Mouse (Mus musculus) hindbrain, embryonic 15.5 days (tissue): ENCODE data around the gene Kcnq2. TPM values are rescaled to one million over a fixed set of nuclear protein-coding genes. Genes with fewer than 3 reads are reported as not detected.

Experiments
- ATAC-seq: fragments of 200-750 bp; cut with Nextera tagmentation; 2 replicates; pipeline ENCODE4 v1.8.0; 2017; ENCODE audit warnings: low read depth, moderate number of reproducible peaks, moderate TSS enrichment; ENCODE audit not compliant: low FRiP score
- H3K27ac ChIP-seq: fragments of 300-500 bp; sonication (generic); replicated peaks from 2 replicates; pipeline ENCODE4 v1.5.1; 2015; ENCODE audit warnings: mild to moderate bottlenecking, inconsistent platforms
- H3K27me3 ChIP-seq: fragments of 300-500 bp; sonication (generic); 2 replicates; pipeline ENCODE4 v1.6.1; 2015; ENCODE audit warnings: control low read depth, inconsistent platforms
- H3K36me3 ChIP-seq: fragments of 300-500 bp; sonication (generic); 2 replicates; pipeline ENCODE4 v1.6.1; 2015; ENCODE audit warnings: control low read depth, inconsistent platforms
- H3K4me1 ChIP-seq: fragments of 300-500 bp; sonication (generic); replicated peaks from 2 replicates; pipeline ENCODE4 v1.6.1; 2015; ENCODE audit warnings: control low read depth, inconsistent platforms
- H3K4me2 ChIP-seq: fragments of 300-500 bp; sonication (generic); 2 replicates; pipeline ENCODE4 v1.6.1; 2015; ENCODE audit warnings: moderate library complexity, mild to moderate bottlenecking, inconsistent platforms
- H3K4me3 ChIP-seq: fragments of 300-500 bp; sonication (generic); 2 replicates; pipeline ENCODE4 v1.5.1; 2015; ENCODE audit warnings: mild to moderate bottlenecking, inconsistent platforms
- H3K9ac ChIP-seq: fragments of 300-500 bp; sonication (generic); 2 replicates; pipeline ENCODE4 v1.6.1; 2015; ENCODE audit warnings: inconsistent platforms
- H3K9me3 ChIP-seq: fragments of 300-500 bp; sonication (generic); 2 replicates; pipeline ENCODE4 v1.6.1; 2016; ENCODE audit warnings: control low read depth, inconsistent platforms
- WGBS: fragments of 180-500 bp; shearing (Covaris S2); methylation state at CpG from one replicate; pipeline ENCODE4 v1.1.7; 2015; 5-methylcytosine and 5-hydroxymethylcytosine counted together
- polyA plus RNA-seq: library from polyadenylated mRNA; unstranded; fragments of >200 nt; fragmentation: Nextera tagmentation; extraction: Ambion mirVana; gene quantifications from 2 replicates; pipeline ENCODE4 v1.2.1, GENCODE M21; 2015

Gene Kcnq2
- polyA plus RNA-seq, 1 experiment from 2014 or later, result 50.4 TPM

GRCm38 (mm10) chr2:181156248-181157121 is 21.4 kb upstream of the Kcnq2 start, which contains the start of gene Eef1a2:
Eef1a2 (minus strand) TSS chr2:181157014.
- Histone ChIP-seq H3K9me3 (no peaks in the 10 kb centered on the region), H3K4me1 (peaks cover 54% of the 10 kb centered on the region), H3K36me3 (peaks cover 17% of the 10 kb centered on the region), H3K27me3 (no peaks in the 10 kb centered on the region), H3K4me2 (peak within 1 kb of the TSS; percentile 78), H3K4me3 (peak within 1 kb of the TSS; percentile 54), H3K27ac (peak within 1 kb of the TSS; percentile 86), H3K9ac (peak within 1 kb of the TSS; percentile 80)
- peak; percentile 82 for ATAC-seq
- 2% methylated on average over 55 of the region's 55 CpGs for WGBS

GRCm38 (mm10) chr2:181155801-181156200 is 20.7 kb upstream of the Kcnq2 start:
- ATAC-seq, result peak; percentile 5; the same call in 1 of the 2 replicates
- no peaks in the 10 kb centered on the region for H3K9me3 ChIP-seq
- peak overlapping the region; percentile 54 for H3K4me3 ChIP-seq
- H3K4me2 ChIP-seq, result peak overlapping the region; percentile 78
- H3K4me1 ChIP-seq, result peaks cover 54% of the 10 kb centered on the region
- H3K27ac ChIP-seq, result peak overlapping the region; percentile 86
- H3K9ac ChIP-seq, result peak overlapping the region; percentile 80
- WGBS, result 48% methylated on average over 4 of the region's 4 CpGs
- H3K27me3 ChIP-seq, result no peaks in the 10 kb centered on the region; the same call in 1 of the 2 replicates
- H3K36me3 ChIP-seq, result peaks cover 18% of the 10 kb centered on the region

- Histone ChIP-seq H3K36me3 (peaks cover 21% of the 10 kb centered on the region), H3K4me1 (peaks cover 52% of the 10 kb centered on the region), H3K9ac (peak overlapping the region; percentile 80; the same call in 1 of the 2 replicates), H3K4me2 (peak overlapping the region; percentile 78), H3K27me3 (no peaks in the 10 kb centered on the region; the same call in 1 of the 2 replicates), H3K9me3 (no peaks in the 10 kb centered on the region), H3K27ac (no peak overlapping the region), H3K4me3 (peak overlapping the region; percentile 54)
- no peak for ATAC-seq
- WGBS, result 79% methylated on average over 8 of the region's 8 CpGs
Measured at GRCm38 (mm10) chr2:181154831-181155415, 19.8 kb upstream of the Kcnq2 start.

GRCm38 (mm10) chr2:181154361-181154760 is 19.3 kb upstream of the Kcnq2 start:
- Histone ChIP-seq H3K9ac (peak overlapping the region; percentile 13; the same call in 1 of the 2 replicates), H3K36me3 (peaks cover 26% of the 10 kb centered on the region), H3K27ac (no peak overlapping the region), H3K4me3 (no peak overlapping the region), H3K9me3 (no peaks in the 10 kb centered on the region), H3K4me2 (peak overlapping the region; percentile 78), H3K27me3 (no peaks in the 10 kb centered on the region; the same call in 1 of the 2 replicates), H3K4me1 (peaks cover 46% of the 10 kb centered on the region)
- WGBS, result 91% methylated on average over 3 of the region's 3 CpGs
- ATAC-seq, result no peak

- no peaks in the 10 kb centered on the region for H3K9me3 ChIP-seq
- H3K27ac ChIP-seq, result no peak overlapping the region
- H3K4me3 ChIP-seq, result no peak overlapping the region
- no peaks in the 10 kb centered on the region; the same call in 1 of the 2 replicates for H3K27me3 ChIP-seq
- H3K36me3 ChIP-seq, result peaks cover 32% of the 10 kb centered on the region
- H3K4me1 ChIP-seq, result peaks cover 41% of the 10 kb centered on the region
- 5% methylated on average over 1 of the region's 1 CpGs for WGBS
- H3K4me2 ChIP-seq, result peak overlapping the region; percentile 78
- no peak for ATAC-seq
- no peak overlapping the region for H3K9ac ChIP-seq
Measured at GRCm38 (mm10) chr2:181153837-181154236, 18.7 kb upstream of the Kcnq2 start.

- H3K27me3 ChIP-seq, result no peaks in the 10 kb centered on the region; the same call in 1 of the 2 replicates
- 86% methylated on average over 1 of the region's 1 CpGs for WGBS
- no peak for ATAC-seq
Measured at GRCm38 (mm10) chr2:181153131-181153530, 18.0 kb upstream of the Kcnq2 start.

GRCm38 (mm10) chr2:181152701-181153100 is 17.6 kb upstream of the Kcnq2 start:
- Histone ChIP-seq H3K27ac (no peak overlapping the region), H3K4me1 (peaks cover 42% of the 10 kb centered on the region), H3K4me2 (no peak overlapping the region), H3K27me3 (no peaks in the 10 kb centered on the region; the same call in 1 of the 2 replicates), H3K9me3 (no peaks in the 10 kb centered on the region), H3K9ac (no peak overlapping the region), H3K36me3 (peaks cover 36% of the 10 kb centered on the region), H3K4me3 (no peak overlapping the region)
- WGBS, result 95% methylated on average over 17 of the region's 17 CpGs
- no peak for ATAC-seq

More at GRCm38 (mm10) chr2:181153131-181153530, 18.0 kb upstream of the Kcnq2 start:
- H3K27ac ChIP-seq, result no peak overlapping the region
- no peaks in the 10 kb centered on the region for H3K9me3 ChIP-seq
- no peak overlapping the region for H3K9ac ChIP-seq
- H3K4me2 ChIP-seq, result no peak overlapping the region
- H3K36me3 ChIP-seq, result peaks cover 36% of the 10 kb centered on the region
- H3K4me3 ChIP-seq, result no peak overlapping the region
- peaks cover 40% of the 10 kb centered on the region for H3K4me1 ChIP-seq

- H3K4me1 ChIP-seq, result peaks cover 28% of the 10 kb centered on the region
- peaks cover 39% of the 10 kb centered on the region for H3K36me3 ChIP-seq
- WGBS, result 72% methylated on average over 6 of the region's 6 CpGs
- no peaks in the 10 kb centered on the region for H3K9me3 ChIP-seq
- no peak overlapping the region for H3K4me3 ChIP-seq
- no peaks in the 10 kb centered on the region; the same call in 1 of the 2 replicates for H3K27me3 ChIP-seq
- H3K27ac ChIP-seq, result no peak overlapping the region
- no peak overlapping the region for H3K4me2 ChIP-seq
- no peak for ATAC-seq
- H3K9ac ChIP-seq, result no peak overlapping the region
Measured at GRCm38 (mm10) chr2:181150281-181150680, 15.2 kb upstream of the Kcnq2 start.

- Histone ChIP-seq H3K9me3 (no peaks in the 10 kb centered on the region), H3K36me3 (peaks cover 38% of the 10 kb centered on the region), H3K4me1 (peaks cover 16% of the 10 kb centered on the region; the same call in 1 of the 2 replicates), H3K27me3 (no peaks in the 10 kb centered on the region; the same call in 1 of the 2 replicates), H3K4me3 (peak overlapping the region; percentile 31), H3K9ac (no peak overlapping the region), H3K4me2 (peak overlapping the region; percentile 52), H3K27ac (no peak overlapping the region)
- 18% methylated on average over 29 of the region's 31 CpGs for WGBS
- ATAC-seq, result no peak
Measured at GRCm38 (mm10) chr2:181148318-181148955, 13.3 kb upstream of the Kcnq2 start.

GRCm38 (mm10) chr2:181147546-181148317 is 12.6 kb upstream of the Kcnq2 start:
- peak overlapping the region; percentile 31 for H3K4me3 ChIP-seq
- peaks cover 16% of the 10 kb centered on the region; the same call in 1 of the 2 replicates for H3K4me1 ChIP-seq
- peak overlapping the region; percentile 52 for H3K4me2 ChIP-seq
- ATAC-seq, result 0 out of 2 replicates have a peak, but pooled peaks have one; percentile 3
- H3K9me3 ChIP-seq, result no peaks in the 10 kb centered on the region
- H3K9ac ChIP-seq, result no peak overlapping the region
- H3K27me3 ChIP-seq, result no peaks in the 10 kb centered on the region; the same call in 1 of the 2 replicates
- peaks cover 31% of the 10 kb centered on the region for H3K36me3 ChIP-seq
- H3K27ac ChIP-seq, result no peak overlapping the region
- 3% methylated on average over 59 of the region's 61 CpGs for WGBS
